Mouse (Mus musculus) neural tube, embryonic 10.5 days (tissue): ENCODE measurements around the gene Wnk3.
"Not testable (repeated sequence)": the region's sequence is repeated elsewhere in the genome, so short reads cannot be mapped to it uniquely, and the experiment has no call there.

ENCODE experiments used
- DNase-seq: peaks from one replicate; pipeline ENCODE4 v3.0.0-alpha.2; 2017; ENCODE audit warnings: low spot score; ENCODE audit errors: extremely low spot score

Gene Wnk3

DNA sequence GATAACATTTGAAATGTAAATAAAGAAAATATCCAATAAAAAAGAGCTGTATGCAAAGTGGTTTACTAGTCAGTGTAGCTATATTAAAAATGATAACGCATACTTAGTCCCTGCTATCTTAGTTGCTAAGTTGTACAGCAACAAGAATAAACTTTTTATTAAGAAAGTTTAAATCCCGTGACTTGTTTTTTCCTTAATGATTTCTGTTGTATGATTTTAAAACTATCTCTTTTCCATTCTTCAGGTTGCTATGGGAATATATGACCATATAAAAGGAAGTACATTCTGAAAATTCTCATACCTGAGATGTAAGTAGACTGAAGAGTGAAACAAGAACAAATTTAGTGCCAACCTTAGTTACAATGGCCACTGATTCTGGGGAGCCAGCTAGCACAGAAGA is at the start of gene Wnk3:
Gene Wnk3, plus strand, starts transcription at position 301 of the 400 bp plus-strand sequence.
- DNase-seq = no peak

DNA sequence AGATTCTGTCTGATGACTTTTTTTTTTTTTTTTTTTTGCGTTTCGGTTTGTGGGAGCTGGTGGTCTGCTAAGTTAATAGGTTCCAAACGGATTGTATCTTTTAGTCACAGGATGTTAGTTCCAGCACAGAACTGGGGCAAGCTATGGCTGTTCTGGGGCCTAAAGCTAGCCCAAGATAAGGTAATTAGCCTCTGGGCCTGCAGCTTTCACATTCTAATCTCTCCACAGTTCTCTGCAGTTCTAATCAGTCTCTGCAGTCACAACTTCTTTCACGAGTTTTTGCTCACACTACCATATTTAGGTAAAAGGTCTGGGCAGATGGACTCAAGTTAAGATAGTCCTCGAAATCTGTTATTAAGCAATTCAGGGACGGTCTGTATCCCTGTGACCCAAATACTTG is 39.5 kb upstream of the Wnk3 start:
- no peak for DNase-seq

DNA sequence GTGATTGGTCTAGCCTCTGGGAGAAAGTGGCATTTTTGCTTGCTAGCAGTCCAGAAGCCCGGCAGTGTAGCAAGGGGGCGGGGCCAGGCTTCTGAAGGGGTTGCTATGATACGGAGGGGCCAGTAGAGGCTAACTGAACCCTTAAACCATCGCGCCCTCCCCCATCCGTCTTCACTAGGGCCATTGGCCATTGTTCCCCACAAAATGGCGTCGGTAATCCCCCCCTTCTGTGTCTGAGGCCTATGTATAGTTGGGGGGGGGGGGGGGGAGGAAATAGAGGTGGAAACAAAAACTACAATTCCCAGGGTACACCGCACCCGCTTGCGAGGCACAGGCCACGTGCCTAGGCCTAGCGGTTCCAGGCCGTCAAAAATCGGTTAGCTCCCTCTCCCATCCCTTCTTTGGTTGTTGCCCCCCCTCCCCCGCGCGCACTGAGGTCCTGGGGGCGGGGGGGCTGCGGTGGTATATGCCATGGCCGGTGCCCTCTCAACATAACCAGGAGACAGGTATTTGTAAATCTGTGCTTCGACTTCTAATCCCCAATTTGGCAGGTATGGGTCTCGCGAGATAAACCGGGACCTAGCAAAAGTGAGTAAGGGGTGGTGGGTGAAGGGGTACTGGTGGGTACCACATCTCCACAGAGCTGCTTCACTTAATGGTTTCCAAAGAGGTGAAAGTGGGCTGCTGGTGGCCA is 29.3 kb upstream of the Wnk3 start:
- peak; percentile 71 for DNase-seq

DNA sequence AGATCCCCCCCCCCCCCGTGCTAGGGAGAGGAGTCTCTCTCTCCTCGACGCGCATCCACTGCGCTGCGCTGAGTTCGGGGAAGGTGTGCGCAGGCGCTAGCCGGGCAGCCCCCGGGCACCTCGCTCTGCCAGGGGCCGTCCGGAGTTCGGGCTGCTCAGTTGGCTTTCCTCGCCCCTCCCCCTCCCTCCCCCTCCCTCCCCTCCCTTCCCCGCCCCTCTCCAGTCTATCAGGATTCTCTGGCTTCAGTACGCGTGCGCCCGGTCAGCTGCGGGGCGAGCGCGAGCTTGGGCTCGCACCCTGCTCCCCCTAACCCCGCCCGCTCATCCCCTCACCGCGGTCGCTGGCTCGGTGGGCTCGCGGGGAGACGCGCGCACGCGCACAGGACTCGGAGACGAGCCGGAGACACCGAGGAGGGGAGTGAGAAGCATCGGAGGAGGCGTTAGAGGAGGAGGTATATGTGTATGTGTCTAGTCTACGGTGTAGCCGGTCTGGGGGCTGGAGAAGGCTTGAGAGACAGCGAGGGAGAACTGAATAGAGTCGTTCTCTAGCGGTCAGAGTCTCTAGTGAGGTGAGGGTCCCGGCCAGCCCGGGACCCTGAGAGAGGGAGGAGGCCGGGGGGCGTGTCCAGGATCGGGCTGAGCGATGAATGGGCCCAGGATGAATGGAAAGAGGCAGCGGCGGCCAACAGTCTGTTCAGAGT is 28.5 kb upstream of the Wnk3 start:
- peak; percentile 80 for DNase-seq

DNA sequence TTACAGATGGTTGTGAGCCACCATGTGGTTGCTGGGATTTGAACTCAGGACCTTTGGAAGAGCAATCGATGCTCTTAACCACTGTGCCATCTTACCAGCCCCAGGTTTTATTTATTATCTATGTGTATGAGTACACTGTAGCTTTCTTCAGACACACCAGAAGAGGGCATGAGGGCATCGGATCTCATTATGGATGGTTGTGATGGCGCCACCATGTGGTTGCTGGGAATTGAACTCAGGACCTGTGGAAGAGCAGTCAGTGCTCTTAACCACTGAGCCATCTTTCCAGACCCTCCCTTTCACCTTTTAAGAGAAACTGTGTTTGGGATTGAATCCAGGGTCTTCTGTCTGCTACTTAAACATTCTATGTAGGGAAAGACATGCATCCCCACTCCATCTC is 24.7 kb upstream of the Wnk3 start:
- not testable (repeated sequence) for DNase-seq

DNA sequence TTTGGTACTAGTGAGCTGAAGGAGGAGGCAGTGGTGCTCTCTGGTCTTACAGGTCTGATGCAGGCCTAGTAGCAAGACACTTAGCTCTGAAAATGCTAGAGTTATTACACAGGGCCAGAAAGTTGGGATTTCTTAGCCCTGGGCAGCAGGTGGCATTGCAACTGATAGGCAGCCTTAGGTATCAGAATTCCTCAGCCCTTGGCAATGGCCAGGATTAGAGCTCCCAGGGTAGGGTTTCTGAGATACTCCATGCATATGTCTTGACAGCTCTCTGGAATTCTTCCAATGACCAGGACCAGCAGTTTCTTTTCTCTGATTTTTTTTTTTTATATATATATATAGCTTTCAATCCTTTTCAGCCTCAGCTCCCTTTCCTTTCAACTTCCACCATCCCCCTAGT is 100.5 kb downstream of the Wnk3 start:
- DNase-seq = no peak

DNA sequence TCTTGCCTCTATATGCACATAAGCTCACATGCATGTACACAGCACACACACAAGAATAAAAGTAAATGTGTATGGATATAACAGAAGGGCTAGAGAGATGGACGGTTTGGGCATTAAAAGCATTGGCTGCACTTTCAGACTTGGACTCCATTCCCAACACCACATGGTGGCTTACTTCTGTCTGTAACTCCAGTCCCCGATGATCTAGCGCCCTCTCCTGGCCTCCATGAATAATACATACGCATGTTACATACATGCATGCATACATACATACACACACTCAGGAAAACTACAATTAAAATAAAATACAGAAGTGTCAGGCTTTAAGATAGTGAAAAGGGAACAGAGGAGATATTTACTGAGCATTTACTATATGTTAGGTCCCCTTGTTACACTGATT is 115.9 kb downstream of the Wnk3 start:
- DNase-seq = no peak

DNA sequence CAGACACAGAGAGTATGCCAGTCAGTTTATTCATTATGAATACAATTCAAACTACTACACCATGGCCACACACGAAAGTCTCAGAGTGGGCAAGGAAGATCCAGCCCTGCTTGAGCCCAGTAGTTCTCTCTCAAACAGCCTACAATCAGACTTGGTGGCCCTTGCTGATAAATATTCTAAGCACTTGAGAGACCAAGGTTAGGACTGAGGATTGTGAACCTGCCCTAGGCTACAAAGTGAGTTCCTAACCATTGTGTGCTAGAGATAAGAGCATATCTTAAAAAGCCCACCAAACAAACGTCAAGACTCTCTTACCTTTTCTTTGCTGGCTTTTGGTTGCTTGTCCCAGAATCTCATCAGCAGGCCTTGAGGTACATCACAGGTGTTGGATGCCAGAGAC is 135.7 kb downstream of the Wnk3 start:
- DNase-seq = no peak

DNA sequence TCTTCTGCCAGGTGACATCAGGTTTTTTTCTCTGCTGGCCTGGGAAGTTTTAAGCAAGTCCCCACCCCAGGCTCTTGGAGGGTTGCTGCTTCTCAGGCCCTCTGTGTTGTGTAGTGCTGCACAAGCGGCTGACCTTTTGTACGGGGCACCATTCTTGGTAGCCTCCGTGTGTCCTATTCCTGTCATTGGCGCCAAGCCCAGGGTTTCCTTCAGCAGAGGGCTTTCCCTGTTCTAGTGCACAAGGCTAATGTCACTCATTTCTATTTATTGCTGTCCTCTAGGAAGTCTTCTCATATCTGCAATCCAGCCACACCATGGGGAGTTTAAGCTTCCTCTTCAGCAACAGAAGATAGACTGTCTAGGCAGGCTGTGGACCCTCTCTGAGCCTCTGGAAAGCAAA is 139.9 kb downstream of the Wnk3 start:
- no peak for DNase-seq

DNA sequence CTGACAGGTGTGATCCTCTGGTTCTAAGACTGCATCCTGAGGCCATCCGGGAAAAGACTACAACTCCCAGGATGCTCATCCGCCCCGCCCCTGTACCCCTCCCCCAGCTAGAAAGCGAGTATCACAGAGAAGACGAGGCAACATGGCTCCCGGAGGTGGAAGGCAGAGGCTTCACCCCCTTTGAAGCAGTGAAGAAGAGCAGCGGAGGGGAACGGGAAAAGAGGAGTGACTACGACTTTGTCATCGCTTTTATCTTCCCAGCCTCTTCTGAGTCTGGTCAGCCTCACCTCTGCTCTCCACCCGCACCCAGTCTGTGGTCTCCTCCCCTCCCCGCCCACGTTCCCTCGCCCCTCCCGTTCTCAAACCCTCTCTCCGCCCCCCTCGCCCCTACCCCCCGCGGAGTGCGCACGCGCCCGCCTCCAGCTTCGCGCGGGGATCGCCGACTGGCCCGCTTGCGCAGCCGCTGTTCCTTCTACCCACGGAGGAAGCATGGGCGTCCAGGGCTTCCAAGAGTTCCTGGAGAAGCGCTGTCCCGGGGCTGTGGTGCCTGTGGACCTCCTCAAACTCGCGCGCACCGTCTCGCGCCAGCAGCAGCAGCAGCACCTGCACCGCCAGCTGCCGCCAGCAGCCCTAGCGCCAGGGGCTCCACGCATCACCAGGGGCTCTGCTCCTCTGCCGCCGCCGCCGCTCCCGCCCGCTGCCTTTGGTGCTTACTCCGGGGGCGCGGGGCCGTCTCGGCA is 146.1 kb downstream of the Wnk3 start, which contains the start of gene Fam120c:
Gene Fam120c, plus strand, starts transcription at position 415 of the 740 bp plus-strand sequence.
- peak; percentile 79 for DNase-seq

DNA sequence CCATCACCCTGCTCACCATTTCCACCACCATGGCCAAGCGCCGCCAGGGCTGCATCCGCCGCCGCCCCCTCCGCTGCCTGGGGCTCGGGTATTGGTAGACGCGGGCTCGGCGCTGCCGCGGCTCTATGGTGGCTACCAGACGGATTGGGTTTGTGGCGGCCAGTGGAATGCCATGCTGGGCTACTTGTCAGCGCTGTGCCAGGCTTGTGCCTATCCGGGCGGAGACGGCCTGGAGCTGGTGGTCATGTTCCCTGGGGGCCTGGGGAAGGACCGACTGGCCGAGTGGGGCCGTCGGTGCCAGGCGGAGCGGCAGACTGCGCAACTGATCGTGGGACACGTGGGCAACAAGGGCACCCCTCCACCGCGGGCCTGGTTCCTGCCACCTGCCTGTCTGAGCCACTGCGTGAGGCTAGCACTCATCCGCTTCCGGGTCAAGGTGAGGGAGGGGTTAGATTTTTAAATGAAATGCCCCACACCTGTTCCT is 146.7 kb downstream of the Wnk3 start:
- no peak for DNase-seq

DNA sequence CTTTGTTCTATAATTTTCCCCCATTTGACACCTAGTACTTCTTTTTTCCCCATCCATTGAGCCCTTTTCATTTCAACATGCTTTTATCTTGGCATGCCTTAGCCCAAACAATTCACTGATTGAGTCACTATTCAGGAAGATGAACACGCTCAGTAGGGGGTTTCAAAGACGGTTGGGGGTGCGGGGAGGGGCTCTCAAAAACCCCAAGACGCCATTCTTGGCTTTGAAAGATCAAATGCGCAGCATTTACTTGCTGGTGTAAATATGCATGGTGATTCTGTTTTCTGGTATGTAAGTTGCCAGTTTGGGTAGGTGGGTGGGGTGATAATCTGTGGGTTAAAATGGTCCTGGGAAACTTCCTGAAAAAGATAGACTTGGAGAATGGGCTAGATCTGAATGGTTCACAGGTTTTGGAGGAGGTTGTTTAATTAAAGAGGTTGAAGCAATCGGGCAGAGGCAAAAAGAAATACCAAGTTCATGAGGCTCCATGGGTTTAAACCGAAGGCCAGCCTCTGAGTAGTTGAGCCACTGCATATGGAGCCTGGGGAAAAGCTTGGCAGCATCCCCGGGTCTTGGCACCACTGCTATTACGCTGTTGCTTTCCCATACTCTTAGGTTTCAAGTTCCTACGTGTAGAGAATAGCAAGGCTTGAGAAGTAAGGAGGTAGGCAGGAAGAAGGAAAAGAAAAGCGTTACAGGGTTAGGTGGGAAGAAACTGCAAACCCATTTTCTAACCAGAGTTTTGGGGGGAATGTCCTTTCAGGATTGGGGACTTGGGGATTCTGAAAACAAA is 147.7 kb downstream of the Wnk3 start:
- DNase-seq = no peak

DNA sequence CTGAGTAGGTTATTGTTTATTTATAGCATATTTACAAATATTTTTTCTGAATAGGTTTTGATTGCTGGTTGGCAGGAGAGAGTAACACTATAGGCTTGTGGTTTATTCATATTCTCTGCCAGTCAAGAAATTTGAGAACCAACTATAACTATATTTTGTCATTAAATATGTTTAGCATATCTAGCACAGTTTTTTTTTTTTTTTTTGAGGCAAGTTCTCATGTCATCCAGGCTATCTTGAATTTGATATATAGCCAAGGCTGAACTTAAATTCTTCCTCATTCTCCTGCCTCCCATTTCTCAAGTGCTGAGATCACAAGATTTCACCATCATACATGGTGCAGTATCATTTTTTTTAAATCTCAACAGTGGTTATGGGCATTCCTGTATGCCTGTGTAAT is 149.4 kb downstream of the Wnk3 start:
- DNase-seq = no peak

DNA sequence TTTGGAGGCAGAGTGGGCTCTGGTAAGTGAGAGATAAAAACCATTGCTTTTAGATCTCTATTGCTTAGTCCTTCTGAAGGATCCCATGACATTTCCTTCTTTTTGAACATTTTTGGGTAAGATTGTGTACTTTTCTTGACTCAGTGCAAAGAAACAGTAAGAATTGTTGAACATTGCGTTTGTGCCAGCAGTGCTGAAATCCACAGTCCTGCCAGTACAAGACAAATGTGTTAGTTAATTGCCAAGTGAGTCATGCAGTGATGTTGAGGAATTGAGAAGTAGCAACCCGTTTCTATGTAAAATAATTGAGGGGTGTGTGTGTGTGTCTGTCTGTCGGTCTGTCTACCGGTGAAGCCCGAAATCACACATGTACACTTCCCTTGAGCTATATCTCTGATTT is 151.4 kb downstream of the Wnk3 start:
- no peak for DNase-seq
